Comparison of ENCODE assay signal across 8 mouse cellular contexts in genomic region chr15:77955440-77956403, GRCm38 (mm10). TPM values are rescaled to one million over a fixed set of nuclear protein-coding genes. Genes with fewer than 3 reads are reported as not detected.
A peak's percentile ranks its signal among the peaks of the same experiment; 100 is the strongest.
DNase-seq lines count a peak whose midpoint lies in the region; ATAC-seq and TF ChIP-seq lines count a peak whose summit lies in the region.

No protein-coding gene starts in this region.

- no peak for TF ChIP-seq POLR2A in spleen, adult 2 months (IDR thresholded peaks at IDR 0.05; ENCODE audit: low read depth, low read length)

- peaks cover 5% of the 10 kb centered on the region; the same call in 1 of the 2 replicates for H3K4me1 ChIP-seq in spleen, adult 2 months (ENCODE audit: control insufficient read depth, insufficient read depth, insufficient read length)
- H3K4me1 ChIP-seq in liver, embryonic 12.5 days: peaks cover 27% of the 10 kb centered on the region

- peak overlapping the region; percentile 80 for H3K4me2 ChIP-seq in liver, embryonic 12.5 days

- no peaks in the 10 kb centered on the region for H3K27me3 ChIP-seq in spleen, adult 2 months (ENCODE audit: control insufficient read depth, insufficient read depth, low read length)
- H3K27me3 ChIP-seq in liver, embryonic 12.5 days (replicated peaks): peaks cover 50% of the 10 kb centered on the region

- H3K27ac ChIP-seq in spleen, adult 2 months (ENCODE audit: insufficient read depth, low read length): no peak overlapping the region
- H3K27ac ChIP-seq in liver, embryonic 12.5 days: no peak overlapping the region

- peak overlapping the region; percentile 63 for H3K4me3 ChIP-seq in spleen, adult 2 months (ENCODE audit: extremely low read depth, insufficient read depth, insufficient read length)
- H3K4me3 ChIP-seq in liver, embryonic 12.5 days: peak overlapping the region; percentile 54

- no peak for TF ChIP-seq CTCF in spleen, adult 2 months (IDR thresholded peaks at IDR 0.05; ENCODE audit: extremely low read depth, insufficient read depth, insufficient read length, insufficient replicate concordance)

- H3K9ac ChIP-seq in liver, embryonic 12.5 days: peak overlapping the region; percentile 53

- DNase-seq in adrenal gland, postnatal 10 days: peak; percentile 36
- DNase-seq in adrenal gland, adult 8-10 months: no peak
- DNase-seq in spleen, adult 2 months (ENCODE audit: low read depth in 1 of 2, low spot score in 2 of 2): no peak
- DNase-seq in spleen, postnatal 14 days (ENCODE audit: low spot score in 2 of 2): no peak
- DNase-seq in retina, embryonic 14.5 days (ENCODE audit: low spot score): peak; percentile 35
- DNase-seq in T-cell, adult 2 months (ENCODE audit: low spot score): no peak

- 28% methylated on average over 52 of the region's 52 CpGs for WGBS in spleen, adult 2 months
- WGBS in liver, embryonic 12.5 days (ENCODE audit: insufficient replicate concordance): 13% methylated on average over 52 of the region's 52 CpGs

- H3K9me3 ChIP-seq in liver, embryonic 12.5 days (replicated peaks): no peaks in the 10 kb centered on the region

- ATAC-seq in granulocyte monocyte progenitor cell, adult 5-6 weeks (replicated peaks; ENCODE audit: poor library complexity, severe bottlenecking): peak; percentile 13; the same call in 1 of the 2 replicates
- 0 out of 2 replicates have a peak, but pooled peaks have one; percentile 3 for ATAC-seq in liver, embryonic 12.5 days

- peaks cover 26% of the 10 kb centered on the region for H3K36me3 ChIP-seq in spleen, adult 2 months (ENCODE audit: control insufficient read depth, insufficient read depth, low read length)
- peaks cover 30% of the 10 kb centered on the region for H3K36me3 ChIP-seq in liver, embryonic 12.5 days

RNA-seq across cellular contexts. Expression of gene Foxred2, which starts 0.8 kb away (rescaled TPM):
- total RNA-seq in adrenal gland, postnatal 10 days (2021): 1 to 10 TPM; 2.7 TPM
- total RNA-seq in adrenal gland, adult 8-10 months (2022): 1 to 10 TPM; 4.2 to 9.3 (median 6.3) TPM
- 6.4 and 7.8 TPM in 2 replicates for polyA plus RNA-seq in spleen, adult 2 months (2012; rRNA removed)
- total RNA-seq in granulocyte monocyte progenitor cell, adult 5-6 weeks (2014; fragmentation: Nextera tagmentation): 10.1 and 18.2 TPM in 2 replicates
- 16.0 and 18.5 TPM in 2 replicates for total RNA-seq in granulocyte monocyte progenitor cell, adult 5-6 weeks (2017)
- polyA plus RNA-seq in liver, embryonic 12.5 days (2016; fragmentation: Nextera tagmentation; extraction: Ambion mirVana): 1.3 and 1.7 TPM in 2 replicates

RNA-seq across cellular contexts. Expression of gene Eif3d, which starts 14.9 kb away (rescaled TPM):
- total RNA-seq in adrenal gland, postnatal 10 days (2021): 100 to 1,000 TPM; 147 to 154 TPM
- 100 to 1,000 TPM; 140 to 159 (median 147) TPM for total RNA-seq in adrenal gland, adult 8-10 months (2022)
- 99.6 and 103 TPM in 2 replicates for polyA plus RNA-seq in spleen, adult 2 months (2012; rRNA removed)
- 190 and 212 TPM in 2 replicates for total RNA-seq in granulocyte monocyte progenitor cell, adult 5-6 weeks (2014; fragmentation: Nextera tagmentation)
- 219 and 227 TPM in 2 replicates for total RNA-seq in granulocyte monocyte progenitor cell, adult 5-6 weeks (2017)
- polyA plus RNA-seq in liver, embryonic 12.5 days (2016; fragmentation: Nextera tagmentation; extraction: Ambion mirVana): 257 and 271 TPM in 2 replicates

RNA-seq across cellular contexts. Expression of gene Txn2, which starts 26.9 kb away (rescaled TPM):
- total RNA-seq in adrenal gland, postnatal 10 days (2021): 100 to 1,000 TPM; 321 to 368 TPM
- total RNA-seq in adrenal gland, adult 8-10 months (2022): 100 to 1,000 TPM; 548 to 745 (median 627) TPM
- 115 and 139 TPM in 2 replicates for polyA plus RNA-seq in spleen, adult 2 months (2012; rRNA removed)
- 214 and 226 TPM in 2 replicates for total RNA-seq in granulocyte monocyte progenitor cell, adult 5-6 weeks (2014; fragmentation: Nextera tagmentation)
- 65.7 and 89.0 TPM in 2 replicates for total RNA-seq in granulocyte monocyte progenitor cell, adult 5-6 weeks (2017)
- 239 and 249 TPM in 2 replicates for polyA plus RNA-seq in liver, embryonic 12.5 days (2016; fragmentation: Nextera tagmentation; extraction: Ambion mirVana)

Comparison
In these comparisons a context has a peak if more than half of its experiments do, and no peak if none do; other contexts are left out.
1. DNase-seq: peak in adrenal gland, postnatal 10 days (single experiment) and retina, embryonic 14.5 days (single experiment); none in adrenal gland, adult 8-10 months (single experiment), spleen, adult 2 months (0 of 2), spleen, postnatal 14 days (0 of 2) and T-cell, adult 2 months (single experiment).